Mouse (Mus musculus) leukemia stem cell, adult 10-12 weeks (primary cell): Measurements from ENCODE around the gene Gm3072. TPM values are rescaled to one million over a fixed set of nuclear protein-coding genes. Genes with fewer than 3 reads are reported as not detected.

Experiments used
- polyA plus RNA-seq: library from polyadenylated mRNA; stranded (reverse); fragments of >175 nt; gene quantifications from 2 replicates; pipeline ENCODE4 v1.2.3, GENCODE M21; 2012; ENCODE audit warnings: low replicate concordance

Gm3072 gene
- not detected in 2 replicates for polyA plus RNA-seq

DNA sequence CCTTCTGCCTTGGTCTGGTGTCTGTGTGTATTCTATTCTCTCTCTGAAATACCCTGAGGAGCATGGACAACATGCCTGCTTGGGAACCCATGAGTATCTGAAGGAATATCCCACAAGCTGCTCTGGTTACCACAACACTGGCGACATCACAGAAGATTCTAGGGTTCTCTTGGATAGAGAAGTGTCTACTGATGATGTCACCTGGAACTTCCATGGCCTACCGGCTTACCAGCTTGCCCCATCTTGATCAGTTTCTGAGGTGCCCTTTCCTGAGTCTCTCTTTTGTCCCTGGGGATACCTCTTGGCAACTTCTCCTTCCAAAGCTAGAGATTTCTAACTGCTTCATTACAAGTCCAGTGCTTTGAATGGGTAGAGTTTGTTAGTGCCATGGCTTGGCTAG, at the start of gene Gm3072:
Gene Gm3072 (minus strand): TSS at position 101 of the 400 bp plus-strand sequence.

DNA sequence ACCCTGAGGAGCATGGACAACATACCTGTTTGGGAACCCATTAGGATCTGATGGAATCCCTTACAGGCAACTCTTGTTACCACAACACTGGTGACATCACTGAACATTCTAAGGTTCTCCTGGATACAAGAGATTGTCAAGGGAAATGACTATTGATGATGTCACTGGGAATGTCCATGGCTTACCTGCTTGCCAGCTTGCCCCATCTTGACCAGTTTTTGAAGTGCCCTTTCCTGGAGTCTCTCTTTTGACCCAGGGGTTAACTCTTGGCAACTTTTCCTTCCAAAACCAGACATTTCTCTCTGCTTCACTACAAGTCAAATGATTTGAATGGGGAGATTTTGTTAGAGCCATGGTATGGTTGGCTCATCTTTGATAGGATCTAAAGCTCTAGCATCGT, 22.0 kb upstream of the Gm3072 start, which contains the start of gene Gm3676:
Gene Gm3676 (minus strand): TSS at position 101 of the 400 bp plus-strand sequence.

DNA sequence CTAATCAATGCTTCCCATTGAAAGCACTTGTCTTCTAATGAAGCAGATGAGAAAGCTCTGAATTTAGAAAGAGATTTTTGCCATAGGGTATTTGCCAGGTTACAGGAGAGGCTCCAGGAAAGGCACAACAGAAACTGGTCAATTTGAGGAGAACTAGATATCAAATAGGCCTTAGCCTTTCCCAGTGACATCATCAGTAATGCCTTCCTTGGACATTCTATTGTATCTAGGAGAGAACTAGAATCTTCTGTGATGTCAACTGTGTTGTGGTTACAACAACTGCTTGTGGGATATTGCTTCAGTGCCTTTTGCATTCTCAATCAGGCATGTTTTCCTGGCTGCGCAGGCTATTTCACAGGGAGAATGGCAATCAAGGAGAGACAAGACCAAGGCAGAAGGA, 51.5 kb downstream of the Gm3072 start, which contains the start of gene 1700049E17Rik2:
Gene 1700049E17Rik2 (plus strand): TSS at position 301 of the 400 bp plus-strand sequence.

Other genes starting within 250 kb of the Gm3072 start
- gene Gm7945, start 238.2 kb downstream of the Gm3072 start, polyA plus RNA-seq: not detected in 2 replicates
- gene Gm6482, start 216.3 kb downstream of the Gm3072 start, polyA plus RNA-seq: not detected in 2 replicates
- not detected in 2 replicates for gene Gm7954, start 171.1 kb downstream of the Gm3072 start, polyA plus RNA-seq
- gene Gm3486, start 135.1 kb downstream of the Gm3072 start, polyA plus RNA-seq: not detected in 2 replicates
- not detected in 2 replicates for gene Gm7970, start 69.0 kb downstream of the Gm3072 start, polyA plus RNA-seq
- not detected in 2 replicates for gene 1700049E17Rik2, start 51.4 kb downstream of the Gm3072 start, polyA plus RNA-seq
- not detected in 2 replicates for gene Gm3676, start 21.9 kb upstream of the Gm3072 start, polyA plus RNA-seq
- gene Gm8068, start 77.3 kb upstream of the Gm3072 start, polyA plus RNA-seq: not detected in 2 replicates
- gene Gm7929, start 126.0 kb upstream of the Gm3072 start, polyA plus RNA-seq: not detected in 2 replicates
- gene Gm47189, start 147.8 kb upstream of the Gm3072 start, polyA plus RNA-seq: not detected in 2 replicates